Mouse (Mus musculus): ENCODE measurements around the gene Pigb.

GRCm38 (mm10) chr9:73068230-73068679 is 28.1 kb upstream of the Pigb start:
- no peak for TF ChIP-seq CTCF (IDR thresholded peaks at IDR 0.05; ENCODE audit: low read depth, low read length)
- TF ChIP-seq EP300 (IDR thresholded peaks at IDR 0.05; ENCODE audit: insufficient read depth, low read depth, low read length): no peak
- TF ChIP-seq POLR2A (IDR thresholded peaks at IDR 0.05; ENCODE audit: insufficient read depth, low read length): no peak
